Mouse (Mus musculus) kidney, adult 11 months (tissue): ENCODE measurements around the gene Rpp25.
A peak's percentile ranks its signal among the peaks of the same experiment; 100 is the strongest.

Experiments
- DNase-seq: peaks from one replicate; pipeline ENCODE4 v3.0.0; 2022

Rpp25 gene

GRCm38 (mm10) chr9:57521056-57521911 is 17.5 kb downstream of the Rpp25 start, which contains the start of gene Cox5a:
Gene Cox5a, plus strand, starts transcription at chr9:57521274.
- peak; percentile 93 for DNase-seq

- DNase-seq = no peak
These were observed 18.5 kb downstream of the Rpp25 start for GRCm38 (mm10) chr9:57522114-57522860.

GRCm38 (mm10) chr9:57522861-57523246 is 19.0 kb downstream of the Rpp25 start:
- DNase-seq = no peak

- no peak for DNase-seq
These were observed 19.9 kb downstream of the Rpp25 start for GRCm38 (mm10) chr9:57523754-57524153.

GRCm38 (mm10) chr9:57524439-57524838 is 20.6 kb downstream of the Rpp25 start:
- DNase-seq = no peak

- DNase-seq = no peak
These were observed 21.7 kb downstream of the Rpp25 start for GRCm38 (mm10) chr9:57525516-57525915.

- no peak for DNase-seq
These were observed 22.6 kb downstream of the Rpp25 start for GRCm38 (mm10) chr9:57526435-57526834.

- DNase-seq = no peak
These were observed 28.1 kb downstream of the Rpp25 start for GRCm38 (mm10) chr9:57531946-57532345.

- DNase-seq = no peak
These were observed 32.5 kb downstream of the Rpp25 start for GRCm38 (mm10) chr9:57536362-57536761.

GRCm38 (mm10) chr9:57537044-57537727 is 33.4 kb downstream of the Rpp25 start, which contains the start of gene Fam219b:
Gene Fam219b, plus strand, starts transcription at chr9:57537528.
- DNase-seq = peak; percentile 91

- no peak for DNase-seq
These were observed 33.9 kb downstream of the Rpp25 start for GRCm38 (mm10) chr9:57537728-57538181.

- DNase-seq = no peak
These were observed 35.7 kb downstream of the Rpp25 start for GRCm38 (mm10) chr9:57539550-57539949.

GRCm38 (mm10) chr9:57541312-57541711 is 37.5 kb downstream of the Rpp25 start:
- no peak for DNase-seq

- no peak for DNase-seq
These were observed 40.1 kb downstream of the Rpp25 start for GRCm38 (mm10) chr9:57543951-57544350.

- DNase-seq = no peak
These were observed 43.5 kb downstream of the Rpp25 start for GRCm38 (mm10) chr9:57547287-57547686.

- no peak for DNase-seq
These were observed 44.0 kb downstream of the Rpp25 start for GRCm38 (mm10) chr9:57547869-57548268.

- DNase-seq = no peak
These were observed 45.4 kb downstream of the Rpp25 start for GRCm38 (mm10) chr9:57549186-57549585.

- DNase-seq = peak; percentile 76
These were observed 46.5 kb downstream of the Rpp25 start for GRCm38 (mm10) chr9:57550126-57550862.

- DNase-seq = peak; percentile 59
These were observed 48.5 kb downstream of the Rpp25 start, which contains the start of gene Mpi for GRCm38 (mm10) chr9:57552139-57552887. Gene Mpi, minus strand, starts transcription at chr9:57552763.

GRCm38 (mm10) chr9:57553119-57553518 is 49.3 kb downstream of the Rpp25 start:
- DNase-seq = no peak

GRCm38 (mm10) chr9:57554753-57555152 is 50.9 kb downstream of the Rpp25 start:
- DNase-seq = no peak
